Mouse (Mus musculus): ENCODE measurements around the gene Palm2. TPM values are rescaled to one million over a fixed set of nuclear protein-coding genes. Genes with fewer than 3 reads are reported as not detected.

The Palm2 gene
- polyA plus RNA-seq, 1 experiment: 0.04 TPM

GRCm38 (mm10) chr4:57601903-57602617 is 168.0 kb downstream of the Palm2 start:
- no peak for DNase-seq (ENCODE audit: low read depth, low spot score)
- WGBS: 76% methylated on average over 10 of the region's 10 CpGs

- DNase-seq (ENCODE audit: low read depth, low spot score): no peak
- WGBS: 43% methylated on average over 3 of the region's 3 CpGs
These were observed 172.2 kb downstream of the Palm2 start for GRCm38 (mm10) chr4:57606258-57606657.

GRCm38 (mm10) chr4:57607247-57607942 is 173.3 kb downstream of the Palm2 start:
- DNase-seq (ENCODE audit: low read depth, low spot score): peak; percentile 48
- 41% methylated on average over 22 of the region's 22 CpGs for WGBS

GRCm38 (mm10) chr4:57611303-57612077 is 177.4 kb downstream of the Palm2 start:
- 66% methylated on average over 17 of the region's 17 CpGs for WGBS

GRCm38 (mm10) chr4:57612716-57613115 is 178.7 kb downstream of the Palm2 start:
- WGBS: 82% methylated on average over 5 of the region's 5 CpGs
- DNase-seq (ENCODE audit: low read depth, low spot score): no peak

More at GRCm38 (mm10) chr4:57611303-57612077, 177.4 kb downstream of the Palm2 start:
- DNase-seq (ENCODE audit: low read depth, low spot score): no peak

GRCm38 (mm10) chr4:57614686-57615085 is 180.6 kb downstream of the Palm2 start:
- 71% methylated on average over 4 of the region's 4 CpGs for WGBS
- DNase-seq (ENCODE audit: low read depth, low spot score): no peak

- 82% methylated on average over 6 of the region's 6 CpGs for WGBS
- no peak for DNase-seq (ENCODE audit: low read depth, low spot score)
These were observed 184.7 kb downstream of the Palm2 start for GRCm38 (mm10) chr4:57618743-57619142.

- 58% methylated on average over 7 of the region's 7 CpGs for WGBS
- no peak for DNase-seq (ENCODE audit: low read depth, low spot score)
These were observed 188.8 kb downstream of the Palm2 start for GRCm38 (mm10) chr4:57622816-57623215.

GRCm38 (mm10) chr4:57624819-57625218 is 190.8 kb downstream of the Palm2 start:
- no peak for DNase-seq (ENCODE audit: low read depth, low spot score)
- WGBS: 77% methylated on average over 2 of the region's 2 CpGs

GRCm38 (mm10) chr4:57625306-57625705 is 191.3 kb downstream of the Palm2 start:
- 60% methylated on average over 1 of the region's 1 CpGs for WGBS

GRCm38 (mm10) chr4:57625756-57626155 is 191.7 kb downstream of the Palm2 start:
- DNase-seq (ENCODE audit: low read depth, low spot score): no peak
- WGBS: 82% methylated on average over 1 of the region's 1 CpGs

More at GRCm38 (mm10) chr4:57625306-57625705, 191.3 kb downstream of the Palm2 start:
- no peak for DNase-seq (ENCODE audit: low read depth, low spot score)

- DNase-seq (ENCODE audit: low read depth, low spot score): no peak
- 92% methylated on average over 5 of the region's 5 CpGs for WGBS
These were observed 192.9 kb downstream of the Palm2 start for GRCm38 (mm10) chr4:57626921-57627320.

- 82% methylated on average over 5 of the region's 5 CpGs for WGBS
- no peak for DNase-seq (ENCODE audit: low read depth, low spot score)
These were observed 198.3 kb downstream of the Palm2 start for GRCm38 (mm10) chr4:57632386-57632785.

GRCm38 (mm10) chr4:57633052-57633451 is 199.0 kb downstream of the Palm2 start:
- DNase-seq (ENCODE audit: low read depth, low spot score): no peak
- 94% methylated on average over 7 of the region's 7 CpGs for WGBS

GRCm38 (mm10) chr4:57634956-57635355 is 200.9 kb downstream of the Palm2 start:
- DNase-seq (ENCODE audit: low read depth, low spot score): no peak
- 34% methylated on average over 1 of the region's 1 CpGs for WGBS

- whole genome bisulfite sequencing: 41% methylated on average over 9 of the region's 9 CpGs
- DNase-seq (ENCODE audit: low read depth, low spot score): no peak
These were observed 202.9 kb downstream of the Palm2 start for GRCm38 (mm10) chr4:57636782-57637482.

GRCm38 (mm10) chr4:57637636-57638386 is 203.8 kb downstream of the Palm2 start:
- WGBS: 9% methylated on average over 24 of the region's 24 CpGs
- DNase-seq (ENCODE audit: low read depth, low spot score): no peak

GRCm38 (mm10) chr4:57638941-57639340 is 204.9 kb downstream of the Palm2 start:
- no peak for DNase-seq (ENCODE audit: low read depth, low spot score)
- WGBS: 83% methylated on average over 9 of the region's 9 CpGs

GRCm38 (mm10) chr4:57640222-57640621 is 206.2 kb downstream of the Palm2 start:
- 21% methylated on average over 7 of the region's 7 CpGs for whole genome bisulfite sequencing
- no peak for DNase-seq (ENCODE audit: low read depth, low spot score)

All from large intestine, adult 2 months (tissue).